Mouse (Mus musculus): ENCODE data around the gene Acsl5.

Gene Acsl5

GRCm38 (mm10) chr19:55335881-55336280 is 84.1 kb downstream of the Acsl5 start:
- no peak for DNase-seq (ENCODE audit: low spot score)

- no peak for DNase-seq (ENCODE audit: low spot score)
Observed at GRCm38 (mm10) chr19:55336441-55336840, 84.7 kb downstream of the Acsl5 start.

- no peak for DNase-seq (ENCODE audit: low spot score)
Observed at GRCm38 (mm10) chr19:55337066-55337465, 85.3 kb downstream of the Acsl5 start.

GRCm38 (mm10) chr19:55337664-55338063 is 85.9 kb downstream of the Acsl5 start:
- DNase-seq (ENCODE audit: low spot score): no peak

GRCm38 (mm10) chr19:55340521-55340920 is 88.8 kb downstream of the Acsl5 start:
- no peak for DNase-seq (ENCODE audit: low spot score)

- no peak for DNase-seq (ENCODE audit: low spot score)
Observed at GRCm38 (mm10) chr19:55341377-55341776, 89.6 kb downstream of the Acsl5 start.

GRCm38 (mm10) chr19:55342423-55342822 is 90.7 kb downstream of the Acsl5 start:
- no peak for DNase-seq (ENCODE audit: low spot score)

- DNase-seq (ENCODE audit: low spot score): no peak
Observed at GRCm38 (mm10) chr19:55343274-55343673, 91.5 kb downstream of the Acsl5 start.
